ENCODE assay signal across 30 mouse cellular contexts in genomic region chr17:87677656-87678055, GRCm38 (mm10). TPM values are rescaled to one million over a fixed set of nuclear protein-coding genes. Genes with fewer than 3 reads are reported as not detected.
"Had no signal": no experiment of that assay in that cellular context is flagged by ENCODE, and none has a peak within 500 bp of the region (broad histone marks: within the 10 kb centered on the region; RNA-seq: fewer than 3 reads in every experiment).

No protein-coding gene starts in this region.

- H3K4me2 ChIP-seq: heart, embryonic 12.5 days; hindbrain, embryonic 12.5 days; hindbrain, embryonic 14.5 days; intestine, embryonic 15.5 days; limb, embryonic 13.5 days; limb, embryonic 15.5 days; liver, embryonic 12.5 days had no signal

- ATAC-seq: hindbrain, embryonic 16.5 days; inflammation-experienced regulatory T-cells, adult 6 months; intestine, embryonic 15.5 days; intestine, postnatal 0 days; liver, embryonic 12.5 days had no signal

- H3K4me3 ChIP-seq: heart, embryonic 10.5 days; heart, embryonic 12.5 days; hindbrain, embryonic 10.5 days; hindbrain, embryonic 12.5 days; intestine, embryonic 15.5 days; limb, embryonic 13.5 days; limb, embryonic 15.5 days; liver, embryonic 12.5 days had no signal

- H3K9ac ChIP-seq: heart, embryonic 12.5 days; hindbrain, embryonic 12.5 days; hindbrain, embryonic 14.5 days; intestine, embryonic 15.5 days; limb, embryonic 13.5 days; limb, embryonic 15.5 days; liver, embryonic 12.5 days; liver, embryonic 14.5 days had no signal

- H3K27me3 ChIP-seq: heart, embryonic 12.5 days; hindbrain, embryonic 12.5 days; intestine, embryonic 15.5 days; limb, embryonic 13.5 days; limb, embryonic 15.5 days; liver, embryonic 12.5 days had no signal

- H3K9me3 ChIP-seq: heart, embryonic 10.5 days; hindbrain, embryonic 10.5 days; hindbrain, embryonic 12.5 days; intestine, embryonic 15.5 days; limb, embryonic 13.5 days; limb, embryonic 15.5 days; liver, embryonic 12.5 days had no signal

- H3K27ac ChIP-seq: heart, embryonic 10.5 days; hindbrain, embryonic 10.5 days; hindbrain, embryonic 12.5 days; hindbrain, embryonic 14.5 days; intestine, embryonic 15.5 days; kidney, postnatal 0 days; limb, embryonic 13.5 days; limb, embryonic 15.5 days; liver, embryonic 12.5 days; liver, embryonic 14.5 days had no signal

- DNase-seq: gastrocnemius, postnatal 14 days; heart, adult 18-20 months; heart, postnatal 10 days; heart, postnatal 4 days; kidney, adult 18-20 months; kidney, adult 8-10 months; kidney, postnatal 14 days; kidney, postnatal 36 days; layer of hippocampus, adult 9-11 months; layer of hippocampus, postnatal 36 days; left cerebral cortex, postnatal 4 days; lung, adult 18-20 months had no signal

RNA-seq across cellular contexts. Expression of gene Epcam, which starts 41.9 kb away (rescaled TPM):
- total RNA-seq: gastrocnemius, adult 8-10 months; heart, adult 8-10 months; heart, postnatal 10 days; heart, postnatal 25 days; heart, postnatal 4 days; left cerebral cortex, adult 18-20 months had no signal
